Mouse (Mus musculus) kidney, embryonic 16.5 days (tissue): ENCODE measurements around the gene Lexm. TPM values are rescaled to one million over a fixed set of nuclear protein-coding genes. Genes with fewer than 3 reads are reported as not detected.
A peak's percentile ranks its signal among the peaks of the same experiment; 100 is the strongest.

ENCODE experiments used
- ATAC-seq: fragments of 200-750 bp; cut with Nextera tagmentation; 2 replicates; pipeline ENCODE4 v1.8.0; 2017; ENCODE audit warnings: moderate TSS enrichment; ENCODE audit not compliant: low FRiP score, low TSS enrichment
- H3K27ac ChIP-seq: fragments of 300-500 bp; sonication (generic); 2 replicates; pipeline ENCODE4 v1.5.1; 2014; ENCODE audit warnings: low read length
- H3K27me3 ChIP-seq: fragments of 300-500 bp; sonication (generic); 2 replicates; pipeline ENCODE4 v1.6.1; 2014; ENCODE audit warnings: low read length, control low read depth, mixed read lengths; ENCODE audit not compliant: insufficient read depth
- H3K36me3 ChIP-seq: fragments of 300-500 bp; sonication (generic); 2 replicates; pipeline ENCODE4 v1.6.1; 2014; ENCODE audit warnings: low read length, control low read depth, mixed read lengths; ENCODE audit not compliant: insufficient read depth
- H3K4me1 ChIP-seq: fragments of 300-500 bp; sonication (generic); 2 replicates; pipeline ENCODE4 v1.6.1; 2014; ENCODE audit warnings: low read length, control low read depth, mixed read lengths; ENCODE audit not compliant: insufficient read depth
- H3K4me2 ChIP-seq: fragments of 300-500 bp; sonication (generic); replicated peaks from 2 replicates; pipeline ENCODE4 v1.6.1; 2014; ENCODE audit warnings: low read depth, low read length
- H3K4me3 ChIP-seq: fragments of 300-500 bp; sonication (generic); 2 replicates; pipeline ENCODE4 v1.5.1; 2014; ENCODE audit warnings: mild to moderate bottlenecking, low read length
- H3K9ac ChIP-seq: fragments of 300-500 bp; sonication (generic); replicated peaks from 2 replicates; pipeline ENCODE4 v1.6.1; 2014; ENCODE audit warnings: low read length
- H3K9me3 ChIP-seq: fragments of 300-500 bp; sonication (generic); 2 replicates; pipeline ENCODE4 v1.6.1; 2016; ENCODE audit warnings: low read length, control low read depth
- WGBS: fragments of 180-500 bp; shearing (Covaris S2); extraction: QIAGEN DNeasy Blood & Tissue Kit; methylation state at CpG from one replicate; pipeline ENCODE4 v1.1.7; 2014; 5-methylcytosine and 5-hydroxymethylcytosine counted together
- polyA plus RNA-seq: library from polyadenylated mRNA; unstranded; fragments of >200 nt; fragmentation: Nextera tagmentation; extraction: Ambion mirVana; gene quantifications from 2 replicates; pipeline ENCODE4 v1.2.1, GENCODE M21; 2015

Lexm gene
- polyA plus RNA-seq, 1 experiment from 2014 or later, result not detected

DNA sequence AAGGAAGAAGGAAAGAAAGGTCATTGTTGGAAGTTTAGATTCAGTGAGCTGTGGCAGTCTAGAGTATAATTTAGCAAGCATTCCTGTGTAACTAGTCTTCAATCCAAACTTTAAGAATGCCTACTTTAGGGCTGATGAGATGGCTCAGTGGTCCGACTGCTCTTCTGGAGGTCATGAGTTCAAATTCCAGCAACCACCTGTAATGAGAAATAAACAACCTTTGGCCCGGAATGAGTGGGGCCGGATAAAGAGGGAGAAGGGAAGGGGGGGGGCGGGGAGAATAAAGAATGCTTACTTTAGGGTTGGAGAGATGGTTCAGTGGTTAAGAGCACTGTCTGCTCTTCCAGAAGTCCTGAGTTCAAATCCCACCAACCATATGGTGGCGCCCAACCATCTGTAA is 59.8 kb downstream of the Lexm start:
- Histone ChIP-seq H3K4me3 (no peak overlapping the region), H3K27me3 (no peaks in the 10 kb centered on the region), H3K4me1 (peaks cover 17% of the 10 kb centered on the region), H3K27ac (no peak overlapping the region), H3K36me3 (no peaks in the 10 kb centered on the region), H3K4me2 (no peak overlapping the region), H3K9ac (no peak overlapping the region), H3K9me3 (no peaks in the 10 kb centered on the region)
- ATAC-seq, result no peak
- WGBS, result 78% methylated on average over 5 of the region's 5 CpGs

DNA sequence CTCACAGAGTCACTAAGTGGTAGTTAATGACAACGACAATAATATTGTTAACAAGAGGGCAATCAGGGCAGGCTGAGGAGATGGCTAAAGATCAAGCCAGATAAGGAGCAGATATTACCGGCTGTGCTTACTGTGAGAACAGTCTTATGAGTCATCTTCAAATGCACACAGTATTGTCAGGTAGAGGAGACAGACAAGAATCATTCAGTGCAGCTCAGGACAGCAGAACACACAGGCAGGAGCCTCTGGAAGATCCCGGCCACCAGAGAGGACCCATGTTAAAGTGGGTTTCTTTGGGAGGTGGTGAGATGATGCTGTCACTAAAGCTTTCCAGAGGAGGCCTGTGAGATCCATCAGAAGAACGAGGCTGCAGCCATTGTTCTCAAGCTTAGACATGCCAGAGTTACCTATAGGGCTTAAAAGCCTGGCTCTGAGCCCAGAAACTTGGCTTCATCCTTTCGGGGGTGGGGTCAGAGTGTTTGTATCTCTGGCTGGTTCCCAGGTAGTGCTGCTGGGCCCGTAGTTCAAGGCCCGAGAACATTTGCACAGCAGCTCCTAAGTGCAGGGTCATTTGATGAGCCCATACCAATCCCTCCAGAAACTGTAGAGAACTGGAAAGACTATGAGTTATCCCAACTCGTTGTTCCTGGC is 66.4 kb downstream of the Lexm start:
- Histone ChIP-seq H3K27me3 (no peaks in the 10 kb centered on the region), H3K27ac (no peak overlapping the region), H3K9ac (no peak overlapping the region), H3K4me2 (no peak overlapping the region), H3K4me3 (no peak overlapping the region), H3K36me3 (no peaks in the 10 kb centered on the region), H3K4me1 (peaks cover 4% of the 10 kb centered on the region; the same call in 1 of the 2 replicates), H3K9me3 (no peaks in the 10 kb centered on the region)
- WGBS, result 73% methylated on average over 8 of the region's 8 CpGs
- no peak for ATAC-seq

DNA sequence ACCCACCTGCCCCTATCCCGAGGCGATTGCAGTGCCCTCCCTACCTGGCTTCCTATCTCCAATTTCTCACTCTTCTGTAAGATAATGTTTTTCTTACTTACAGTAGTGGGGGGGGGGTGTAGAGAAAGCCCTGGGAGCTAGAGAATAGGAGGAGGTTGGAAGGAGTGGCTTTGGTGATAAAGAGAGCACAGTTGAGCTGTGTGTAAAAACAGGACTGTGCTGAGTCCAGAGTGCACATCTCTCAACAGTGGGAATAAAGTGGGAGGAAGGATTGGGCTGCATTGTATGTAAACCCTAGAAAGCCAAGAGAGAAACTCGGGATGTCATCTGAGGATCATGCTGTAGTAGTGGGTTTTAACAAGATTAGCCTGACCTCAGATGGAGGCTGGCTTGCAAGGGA is 68.9 kb downstream of the Lexm start:
- H3K9me3 ChIP-seq, result no peaks in the 10 kb centered on the region
- H3K4me3 ChIP-seq, result no peak overlapping the region
- no peak for ATAC-seq
- no peaks in the 10 kb centered on the region for H3K27me3 ChIP-seq
- H3K36me3 ChIP-seq, result no peaks in the 10 kb centered on the region
- H3K4me2 ChIP-seq, result no peak overlapping the region
- no peak overlapping the region for H3K9ac ChIP-seq
- H3K27ac ChIP-seq, result no peak overlapping the region
- 78% methylated on average over 3 of the region's 3 CpGs for WGBS
- H3K4me1 ChIP-seq, result peaks cover 4% of the 10 kb centered on the region; the same call in 1 of the 2 replicates

- Histone ChIP-seq H3K27me3 (no peaks in the 10 kb centered on the region), H3K4me1 (peaks cover 4% of the 10 kb centered on the region; the same call in 1 of the 2 replicates), H3K4me2 (no peak overlapping the region), H3K36me3 (no peaks in the 10 kb centered on the region), H3K9me3 (no peaks in the 10 kb centered on the region), H3K4me3 (no peak overlapping the region), H3K27ac (no peak overlapping the region), H3K9ac (no peak overlapping the region)
- WGBS, result 68% methylated on average over 1 of the region's 1 CpGs
- no peak for ATAC-seq
Measured at GRCm38 (mm10) chr4:106546896-106547295, 70.1 kb downstream of the Lexm start.

DNA sequence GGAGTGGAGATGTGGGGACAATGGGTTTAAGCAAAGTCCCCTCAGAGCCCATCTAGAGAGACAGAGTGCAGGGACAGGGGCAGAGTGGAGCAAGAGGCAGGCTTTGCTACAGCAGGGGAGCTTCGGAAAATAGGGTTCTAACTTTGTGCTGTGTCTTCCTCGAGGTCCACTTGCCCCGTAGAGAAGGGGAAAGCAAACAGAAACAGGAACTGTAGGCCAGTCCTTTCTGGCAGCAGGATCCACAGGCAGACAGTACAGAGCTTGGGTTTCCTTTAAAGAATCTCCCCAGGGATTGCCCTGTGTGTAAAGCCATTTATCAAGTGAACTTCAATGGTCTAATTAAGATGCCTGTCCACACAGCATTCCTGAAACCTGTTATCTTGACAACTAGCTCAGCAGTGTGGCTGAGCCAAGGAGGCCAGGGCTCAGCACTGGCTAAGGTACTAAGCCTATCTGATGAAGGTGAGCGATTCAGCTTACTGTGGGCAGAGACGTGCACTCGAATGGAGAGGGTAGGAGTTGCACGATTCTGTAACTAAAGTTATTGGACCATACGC is 71.1 kb downstream of the Lexm start:
- Histone ChIP-seq H3K4me2 (no peak overlapping the region), H3K9me3 (no peaks in the 10 kb centered on the region), H3K36me3 (no peaks in the 10 kb centered on the region), H3K27ac (no peak overlapping the region), H3K4me3 (no peak overlapping the region), H3K9ac (no peak overlapping the region), H3K27me3 (no peaks in the 10 kb centered on the region), H3K4me1 (peaks cover 4% of the 10 kb centered on the region; the same call in 1 of the 2 replicates)
- WGBS, result 52% methylated on average over 8 of the region's 8 CpGs
- no peak for ATAC-seq

DNA sequence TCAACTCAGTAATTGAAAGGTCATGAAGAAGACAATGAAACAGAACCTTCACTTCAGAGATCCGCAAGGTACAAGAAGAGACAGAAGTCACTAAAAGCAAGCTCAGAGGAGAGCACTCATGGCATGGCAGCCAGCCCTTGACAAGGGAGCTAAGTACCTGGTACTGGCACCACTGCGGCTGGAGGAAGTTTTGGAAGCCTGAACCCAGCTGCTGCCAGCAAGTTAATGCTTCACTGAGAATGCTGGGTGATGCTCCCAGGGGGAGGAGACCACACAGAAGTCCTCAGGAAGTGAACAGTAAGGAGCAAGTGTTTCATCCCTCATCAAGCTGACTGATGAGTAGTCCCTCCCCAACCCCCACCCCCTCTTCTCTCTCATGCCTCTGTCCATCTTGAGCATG is 74.8 kb downstream of the Lexm start:
- Histone ChIP-seq H3K4me3 (no peak overlapping the region), H3K27ac (no peak overlapping the region), H3K36me3 (no peaks in the 10 kb centered on the region), H3K9ac (no peak overlapping the region), H3K9me3 (no peaks in the 10 kb centered on the region), H3K27me3 (no peaks in the 10 kb centered on the region), H3K4me2 (no peak overlapping the region), H3K4me1 (peaks cover 4% of the 10 kb centered on the region; the same call in 1 of the 2 replicates)
- WGBS, result 71% methylated on average over 2 of the region's 2 CpGs
- 0 out of 2 replicates have a peak, but pooled peaks have one; percentile 19 for ATAC-seq

GRCm38 (mm10) chr4:106541491-106541890 is 75.5 kb downstream of the Lexm start:
- no peak overlapping the region for H3K4me3 ChIP-seq
- H3K9ac ChIP-seq, result no peak overlapping the region
- H3K4me2 ChIP-seq, result no peak overlapping the region
- peaks cover 4% of the 10 kb centered on the region; the same call in 1 of the 2 replicates for H3K4me1 ChIP-seq
- 26% methylated on average over 3 of the region's 3 CpGs for WGBS
- H3K9me3 ChIP-seq, result no peaks in the 10 kb centered on the region
- no peak overlapping the region for H3K27ac ChIP-seq
- no peaks in the 10 kb centered on the region for H3K36me3 ChIP-seq
- no peak for ATAC-seq
- no peaks in the 10 kb centered on the region for H3K27me3 ChIP-seq

Other genes with a start within 250 kb of the Lexm start
- gene Pcsk9, start 152.9 kb downstream of the Lexm start, polyA plus RNA-seq, result 18.0 and 19.1 TPM in 2 replicates
- 15.6 and 16.5 TPM in 2 replicates for gene Bsnd, start 125.0 kb downstream of the Lexm start, polyA plus RNA-seq
- gene Dhcr24, start 56.2 kb downstream of the Lexm start, polyA plus RNA-seq, result 4.1 TPM in 2 replicates
- 6.7 and 7.1 TPM in 2 replicates for gene Ttc22, start 5.2 kb upstream of the Lexm start, polyA plus RNA-seq
- gene Pars2, start 33.8 kb upstream of the Lexm start, polyA plus RNA-seq, result 16.0 and 17.9 TPM in 2 replicates
- gene Ttc4, start 61.7 kb upstream of the Lexm start, polyA plus RNA-seq, result 126 and 139 TPM in 2 replicates
- gene Mroh7, start 113.7 kb upstream of the Lexm start, polyA plus RNA-seq, result 0.74 and 1.8 TPM in 2 replicates
- gene Fam151a, start 116.6 kb upstream of the Lexm start, polyA plus RNA-seq, result 6.8 and 8.1 TPM in 2 replicates
- 2.8 and 2.9 TPM in 2 replicates for gene Acot11, start 187.8 kb upstream of the Lexm start, polyA plus RNA-seq